Comparison of ENCODE assay signal across 11 mouse cellular contexts in genomic region chr16:37753809-37754208, GRCm38 (mm10). TPM values are rescaled to one million over a fixed set of nuclear protein-coding genes. Genes with fewer than 3 reads are reported as not detected.
DNase-seq lines count a peak whose midpoint lies in the region; ATAC-seq lines count a peak whose summit lies in the region.
"Had no signal": no experiment of that assay in that cellular context is flagged by ENCODE, and none has a peak within 500 bp of the region (broad histone marks: within the 10 kb centered on the region; RNA-seq: fewer than 3 reads in every experiment).

No protein-coding gene starts in this region.

- peaks cover 56% of the 10 kb centered on the region for H3K4me1 ChIP-seq in heart, embryonic 12.5 days (replicated peaks)
- no peaks in the 10 kb centered on the region for H3K4me1 ChIP-seq in midbrain, embryonic 11.5 days (ENCODE audit: control insufficient read depth, insufficient read depth, low read length)
- no peaks in the 10 kb centered on the region for H3K4me1 ChIP-seq in midbrain, embryonic 16.5 days (ENCODE audit: control insufficient read depth, insufficient read depth, low read length)
- H3K4me1 ChIP-seq in heart, embryonic 16.5 days (ENCODE audit: control insufficient read depth, insufficient read depth, low read length) = peaks cover 37% of the 10 kb centered on the region

- no peak overlapping the region for H3K4me3 ChIP-seq in heart, embryonic 12.5 days
- no peak overlapping the region for H3K4me3 ChIP-seq in midbrain, embryonic 11.5 days (ENCODE audit: low read depth, low read length)
- H3K4me3 ChIP-seq in midbrain, embryonic 16.5 days (ENCODE audit: low read depth, low read length) = no peak overlapping the region
- H3K4me3 ChIP-seq in heart, embryonic 16.5 days (ENCODE audit: low read length) = no peak overlapping the region

- H3K9me3 ChIP-seq in heart, embryonic 12.5 days (replicated peaks) = no peaks in the 10 kb centered on the region
- no peaks in the 10 kb centered on the region for H3K9me3 ChIP-seq in midbrain, embryonic 11.5 days (ENCODE audit: control insufficient read depth, low read length)
- no peaks in the 10 kb centered on the region for H3K9me3 ChIP-seq in midbrain, embryonic 16.5 days (replicated peaks; ENCODE audit: control insufficient read depth, low read length, poor library complexity, severe bottlenecking)
- H3K9me3 ChIP-seq in heart, embryonic 16.5 days (replicated peaks; ENCODE audit: control insufficient read depth, low read length) = no peaks in the 10 kb centered on the region

- H3K27ac ChIP-seq in heart, embryonic 12.5 days (ENCODE audit: poor library complexity, severe bottlenecking) = peak overlapping the region; percentile 88
- no peak overlapping the region for H3K27ac ChIP-seq in midbrain, embryonic 11.5 days (ENCODE audit: low read depth, low read length)
- no peak overlapping the region for H3K27ac ChIP-seq in midbrain, embryonic 16.5 days (ENCODE audit: low read length)
- H3K27ac ChIP-seq in heart, embryonic 16.5 days (ENCODE audit: low read length) = peak overlapping the region; percentile 83

- H3K9ac ChIP-seq in heart, embryonic 12.5 days = no peak overlapping the region
- H3K9ac ChIP-seq in midbrain, embryonic 11.5 days (ENCODE audit: low read length) = no peak overlapping the region
- no peak overlapping the region for H3K9ac ChIP-seq in midbrain, embryonic 16.5 days (ENCODE audit: low read depth, low read length)
- H3K9ac ChIP-seq in heart, embryonic 16.5 days (ENCODE audit: low read length) = no peak overlapping the region

- H3K36me3 ChIP-seq in heart, embryonic 12.5 days = no peaks in the 10 kb centered on the region
- no peaks in the 10 kb centered on the region for H3K36me3 ChIP-seq in midbrain, embryonic 11.5 days (ENCODE audit: control insufficient read depth, insufficient read depth, low read length)
- no peaks in the 10 kb centered on the region for H3K36me3 ChIP-seq in midbrain, embryonic 16.5 days (ENCODE audit: control insufficient read depth, insufficient read depth, low read length)
- H3K36me3 ChIP-seq in heart, embryonic 16.5 days (ENCODE audit: control insufficient read depth, insufficient read depth) = no peaks in the 10 kb centered on the region

- intact Hi-C loops in heart, postnatal 25 days (cut with DNase I) = loop anchor here (5.0 kb wide), 1 partner anchor 67 kb away; no protein-coding TSS in a partner anchor

- peak; percentile 40 for ATAC-seq in heart, embryonic 12.5 days (ENCODE audit: insufficient number of reproducible peaks, low FRiP score)
- 0 out of 2 replicates have a peak, but pooled peaks have one; percentile 40 for ATAC-seq in midbrain, embryonic 11.5 days (ENCODE audit: low FRiP score)
- ATAC-seq in midbrain, embryonic 16.5 days = no peak
- ATAC-seq in heart, embryonic 16.5 days (replicated peaks; ENCODE audit: extremely low read depth, insufficient read depth, low FRiP score) = no peak

- H3K4me2 ChIP-seq in heart, embryonic 12.5 days = no peak overlapping the region
- no peak overlapping the region for H3K4me2 ChIP-seq in midbrain, embryonic 11.5 days
- H3K4me2 ChIP-seq in midbrain, embryonic 16.5 days (ENCODE audit: low read length) = no peak overlapping the region
- no peak overlapping the region for H3K4me2 ChIP-seq in heart, embryonic 16.5 days (ENCODE audit: low read depth, low read length)

- no peak for DNase-seq in heart, postnatal 25 days (ENCODE audit: low spot score)
- DNase-seq in midbrain, embryonic 11.5 days (ENCODE audit: low spot score, missing footprints) = peak; percentile 89
- DNase-seq in MN1 (ENCODE audit: low spot score) = no peak
- no peak for DNase-seq in left cerebral cortex, adult 18-20 months (ENCODE audit: low spot score in 2 of 2)
- DNase-seq in right cerebral cortex, postnatal 25 days = no peak
- DNase-seq: adrenal gland, postnatal 10 days; cerebellum, adult 2 months; layer of hippocampus, adult 9-11 months had no signal

- H3K27me3 ChIP-seq in heart, embryonic 12.5 days (replicated peaks) = no peaks in the 10 kb centered on the region
- H3K27me3 ChIP-seq in midbrain, embryonic 11.5 days (ENCODE audit: control insufficient read depth, insufficient read depth, low read length) = no peaks in the 10 kb centered on the region
- no peaks in the 10 kb centered on the region for H3K27me3 ChIP-seq in midbrain, embryonic 16.5 days (ENCODE audit: control insufficient read depth, insufficient read depth, low read depth, low read length)
- no peaks in the 10 kb centered on the region for H3K27me3 ChIP-seq in heart, embryonic 16.5 days (ENCODE audit: control insufficient read depth, insufficient read depth, low read length)

- WGBS in heart, embryonic 12.5 days = 58% methylated on average over 1 of the region's 1 CpGs
- 85% methylated on average over 1 of the region's 1 CpGs for WGBS in midbrain, embryonic 11.5 days
- WGBS in midbrain, embryonic 16.5 days = 89% methylated on average over 1 of the region's 1 CpGs
- WGBS in heart, embryonic 16.5 days = 43% methylated on average over 1 of the region's 1 CpGs

RNA-seq across cellular contexts. Expression of gene Fstl1, which starts 22.9 kb away (rescaled TPM):
- polyA plus RNA-seq in heart, embryonic 12.5 days (2016; fragmentation: Nextera tagmentation; extraction: Ambion mirVana) = 558 and 559 TPM in 2 replicates
- total RNA-seq in heart, postnatal 25 days (2021) = 100 to 1,000 TPM; 107 to 122 TPM
- polyA plus RNA-seq in midbrain, embryonic 11.5 days (2014; fragmentation: Nextera tagmentation; extraction: Ambion mirVana) = 199 and 211 TPM in 2 replicates
- 69.2 and 74.3 TPM in 2 replicates for polyA plus RNA-seq in midbrain, embryonic 16.5 days (2015; fragmentation: Nextera tagmentation; extraction: Ambion mirVana)
- polyA plus RNA-seq in heart, embryonic 16.5 days (2015; fragmentation: Nextera tagmentation; extraction: Ambion mirVana) = 420 and 441 TPM in 2 replicates
- 10 to 100 TPM; 27.6 to 27.9 TPM for total RNA-seq in left cerebral cortex, adult 18-20 months (2021)

Comparison
In these comparisons a context has a peak if more than half of its experiments do, and no peak if none do; other contexts are left out.
1. ATAC-seq: peak in heart, embryonic 12.5 days (single experiment) and midbrain, embryonic 11.5 days (single experiment); none in midbrain, embryonic 16.5 days (single experiment) and heart, embryonic 16.5 days (single experiment).
2. H3K27ac ChIP-seq: peak in heart, embryonic 12.5 days (single experiment) and heart, embryonic 16.5 days (single experiment); none in midbrain, embryonic 11.5 days (single experiment) and midbrain, embryonic 16.5 days (single experiment).